Comparison of ENCODE assay signal across 15 mouse cellular contexts in the genomic region with DNA sequence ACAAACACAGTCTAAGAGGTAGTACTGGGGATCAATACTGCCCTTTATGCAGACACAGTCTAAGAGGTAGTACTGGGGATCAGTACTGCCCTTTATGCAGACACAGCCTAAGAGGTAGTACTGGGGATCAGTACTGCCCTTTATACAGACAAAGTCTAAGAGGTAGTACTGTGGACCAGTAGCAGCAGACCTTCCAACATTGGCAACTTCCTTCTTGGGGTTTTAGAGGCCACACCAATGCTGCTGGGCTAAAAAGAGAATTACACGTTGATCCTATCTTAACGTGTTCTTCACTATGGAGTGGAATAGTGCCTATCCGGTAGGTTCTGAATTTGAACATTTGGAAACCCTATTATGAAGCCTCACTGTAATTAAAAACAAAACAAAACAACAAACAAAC.
"Had no signal": no experiment of that assay in that cellular context is flagged by ENCODE, and none has a peak within 500 bp of the region (broad histone marks: within the 10 kb centered on the region; RNA-seq: fewer than 3 reads in every experiment).

No protein-coding gene starts in this region.

- H3K27me3 ChIP-seq: midbrain, embryonic 13.5 days; neural tube, embryonic 12.5 days; stomach, embryonic 15.5 days had no signal

- H3K4me3 ChIP-seq: liver, embryonic 13.5 days; midbrain, embryonic 13.5 days; neural tube, embryonic 12.5 days; stomach, embryonic 15.5 days had no signal

- ATAC-seq: intestine, embryonic 16.5 days; lung, postnatal 0 days; midbrain, embryonic 13.5 days had no signal

- H3K9ac ChIP-seq: liver, embryonic 13.5 days; lung, embryonic 14.5 days; midbrain, embryonic 13.5 days; neural tube, embryonic 12.5 days; stomach, embryonic 15.5 days had no signal

- H3K4me1 ChIP-seq: stomach, embryonic 15.5 days had no signal

- DNase-seq: kidney, adult 18-20 months; kidney, adult 9 months; kidney, postnatal 14 days; kidney, postnatal 4 days; liver, embryonic 13.5 days; lung, embryonic 14.5 days; retina, postnatal 1 day; right cerebral cortex, postnatal 25 days; spleen, adult 18-20 months; thymus, postnatal 36 days had no signal

- H3K9me3 ChIP-seq: liver, embryonic 13.5 days; midbrain, embryonic 13.5 days; neural tube, embryonic 12.5 days; stomach, embryonic 15.5 days had no signal

- H3K36me3 ChIP-seq: liver, embryonic 13.5 days; midbrain, embryonic 13.5 days; neural tube, embryonic 12.5 days; stomach, embryonic 15.5 days had no signal

- H3K27ac ChIP-seq: liver, embryonic 13.5 days; midbrain, embryonic 13.5 days; neural tube, embryonic 12.5 days; stomach, embryonic 15.5 days had no signal

- H3K4me2 ChIP-seq: liver, embryonic 13.5 days; lung, embryonic 14.5 days; midbrain, embryonic 13.5 days; neural tube, embryonic 12.5 days; stomach, embryonic 15.5 days had no signal
